Mouse (Mus musculus): ENCODE results near the gene Tiam2. TPM values are rescaled to one million over a fixed set of nuclear protein-coding genes. Genes with fewer than 3 reads are reported as not detected.

The Tiam2 gene
- polyA plus RNA-seq (2015; fragmentation: Illumina TruSeq; extraction: RNeasy Lipid Tissue Mini Kit (QIAGEN cat#74804); ENCODE audit: low read depth, low replicate concordance), result 73.9 TPM

GRCm38 (mm10) chr17:3326148-3326902 is at the start of gene Tiam2:
Gene Tiam2, plus strand, starts transcription at chr17:3326573.

GRCm38 (mm10) chr17:3532254-3532653 is 205.9 kb downstream of the Tiam2 start, which contains the start of gene Cldn20:
Gene Cldn20, plus strand, starts transcription at chr17:3532554.

GRCm38 (mm10) chr17:3557331-3558311 is 231.2 kb downstream of the Tiam2 start, which contains the start of gene Tfb1m:
Gene Tfb1m, minus strand, starts transcription at chr17:3557781.

Other genes with a start within 250 kb of the Tiam2 start
- 30.0 TPM for gene Scaf8, start 211.6 kb upstream of the Tiam2 start, polyA plus RNA-seq (2015; fragmentation: Illumina TruSeq; extraction: RNeasy Lipid Tissue Mini Kit (QIAGEN cat#74804); ENCODE audit: low read depth, low replicate concordance)
- not detected for gene Cldn20, start 206.0 kb downstream of the Tiam2 start, polyA plus RNA-seq (2015; fragmentation: Illumina TruSeq; extraction: RNeasy Lipid Tissue Mini Kit (QIAGEN cat#74804); ENCODE audit: low read depth, low replicate concordance)
- gene Tfb1m, start 231.2 kb downstream of the Tiam2 start, polyA plus RNA-seq (2015; fragmentation: Illumina TruSeq; extraction: RNeasy Lipid Tissue Mini Kit (QIAGEN cat#74804); ENCODE audit: low read depth, low replicate concordance), result 8.6 TPM